Mouse (Mus musculus) spleen, adult 18-20 months (tissue): ENCODE data around the gene Glyr1.

Experiments used
- DNase-seq, 2 experiments: peaks; one replicate each; pipeline ENCODE4 v3.0.0; 2022; ENCODE audit warnings: mixed read lengths in 2 of 2

Glyr1 gene

DNA sequence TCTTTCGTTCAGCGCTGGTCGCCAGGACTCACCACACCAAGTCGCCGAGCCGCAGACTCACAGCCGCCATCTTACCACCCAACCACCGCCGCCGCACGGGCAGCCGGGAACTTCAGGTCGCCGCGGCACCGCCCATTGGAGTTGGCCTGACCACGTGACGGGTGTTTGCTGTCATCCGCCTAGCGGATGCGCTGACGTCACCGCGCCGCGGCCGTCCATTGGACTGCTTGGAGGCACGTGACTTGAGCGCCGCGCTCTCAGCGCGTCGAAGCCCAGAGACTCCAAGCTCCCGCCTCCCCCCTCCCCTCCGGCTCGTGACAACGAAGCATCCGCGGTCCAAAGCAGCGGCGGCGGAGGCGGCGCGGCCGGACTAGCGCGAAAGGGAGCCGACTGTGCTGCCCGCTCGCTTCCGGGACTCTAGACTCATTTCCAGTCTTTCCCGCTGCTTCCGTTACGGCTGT, at the start of gene Glyr1, which contains the start of gene Ubn1:
Glyr1 (minus strand) TSS at position 90 of the 461 bp plus-strand sequence.
Ubn1 (plus strand) TSS at position 284 of the 461 bp plus-strand sequence.
- DNase-seq: peak; percentile 97 to 99

- DNase-seq: no peak
Observed at GRCm38 (mm10) chr16:5096504-5096903, 46.8 kb upstream of the Glyr1 start.

GRCm38 (mm10) chr16:5093285-5093684, 43.6 kb upstream of the Glyr1 start:
- DNase-seq: no peak

GRCm38 (mm10) chr16:5089021-5089420, 39.4 kb upstream of the Glyr1 start:
- no peak for DNase-seq

- no peak for DNase-seq
Observed at GRCm38 (mm10) chr16:5086179-5086578, 36.5 kb upstream of the Glyr1 start.

- no peak for DNase-seq
Observed at GRCm38 (mm10) chr16:5085196-5085595, 35.5 kb upstream of the Glyr1 start.

GRCm38 (mm10) chr16:5074341-5074740, 24.7 kb upstream of the Glyr1 start:
- DNase-seq: no peak

DNA sequence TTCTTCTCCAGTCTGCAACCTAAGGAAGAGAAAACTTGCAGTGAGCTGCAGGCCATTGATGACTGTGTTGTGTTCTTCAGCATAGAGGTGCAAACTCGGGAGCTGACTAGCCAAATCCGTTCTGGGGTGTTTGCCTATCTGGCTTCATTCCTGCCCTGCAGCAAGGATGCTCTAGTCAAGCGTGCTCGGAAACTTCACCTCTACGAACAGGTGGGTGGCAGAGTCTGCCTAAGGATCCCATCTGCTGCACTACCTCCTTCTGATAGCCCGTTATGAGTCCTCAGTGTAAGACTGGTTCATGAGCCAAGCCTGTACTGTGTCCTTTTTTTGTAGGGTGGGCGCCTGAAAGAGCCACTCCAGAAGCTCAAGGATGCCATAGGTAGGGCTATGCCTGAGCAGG, 22.3 kb upstream of the Glyr1 start:
- DNase-seq: no peak

GRCm38 (mm10) chr16:5070321-5070720, 20.7 kb upstream of the Glyr1 start:
- DNase-seq: no peak

- no peak for DNase-seq
Observed at GRCm38 (mm10) chr16:5063472-5063871, 13.8 kb upstream of the Glyr1 start.

DNA sequence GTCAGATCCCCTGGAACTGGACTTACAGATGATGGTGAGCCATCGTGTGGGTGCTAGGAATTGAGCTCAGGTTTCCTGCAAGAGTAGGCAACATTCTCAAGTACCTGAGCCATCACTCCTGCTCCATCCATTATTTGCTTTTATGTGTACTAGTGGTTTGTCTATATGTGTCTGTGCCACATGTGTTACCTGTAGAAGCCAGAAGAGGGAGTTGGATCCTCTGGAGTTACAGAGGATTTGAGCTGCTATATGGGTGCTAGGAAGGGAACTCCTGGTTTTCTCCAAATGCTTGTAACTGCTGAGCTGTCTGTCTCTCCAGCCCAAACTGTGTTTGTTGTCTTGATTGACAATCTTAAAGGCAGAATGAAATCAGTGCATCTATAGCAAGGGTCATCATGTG, 8.5 kb upstream of the Glyr1 start:
- no peak for DNase-seq

- peak; percentile 63 to 74 for DNase-seq
Observed at GRCm38 (mm10) chr16:5050251-5051110, 818 bp upstream of the Glyr1 start.

DNA sequence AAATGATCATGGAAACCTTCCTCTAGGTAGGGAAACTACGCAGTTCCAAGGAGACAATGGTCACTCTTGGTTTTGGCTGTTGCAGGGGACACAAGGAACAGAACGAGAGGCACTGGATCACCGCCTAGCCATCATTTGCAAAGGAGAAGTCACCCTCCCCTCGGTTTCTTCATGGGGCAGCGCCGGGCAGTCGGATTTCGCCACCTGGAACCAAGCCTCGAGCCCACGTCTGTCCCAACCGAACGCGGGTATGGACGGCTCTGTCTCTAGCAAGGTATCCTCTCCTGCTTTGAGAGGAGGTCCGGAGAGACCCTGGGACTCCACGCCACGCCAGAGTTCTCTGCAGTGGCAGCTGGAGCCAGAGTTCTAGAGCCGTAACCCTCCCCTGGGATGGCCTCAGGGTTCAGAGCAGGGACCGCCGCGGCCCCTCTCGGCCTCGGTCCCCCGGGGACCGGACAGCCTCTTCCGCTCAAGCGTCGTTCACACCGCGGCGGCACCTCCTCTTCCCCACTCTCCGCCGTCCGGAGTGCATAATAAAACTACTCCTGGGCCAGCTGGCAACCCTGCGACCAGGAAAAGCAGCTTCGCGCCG, 385 bp downstream of the Glyr1 start:
- no peak for DNase-seq

DNA sequence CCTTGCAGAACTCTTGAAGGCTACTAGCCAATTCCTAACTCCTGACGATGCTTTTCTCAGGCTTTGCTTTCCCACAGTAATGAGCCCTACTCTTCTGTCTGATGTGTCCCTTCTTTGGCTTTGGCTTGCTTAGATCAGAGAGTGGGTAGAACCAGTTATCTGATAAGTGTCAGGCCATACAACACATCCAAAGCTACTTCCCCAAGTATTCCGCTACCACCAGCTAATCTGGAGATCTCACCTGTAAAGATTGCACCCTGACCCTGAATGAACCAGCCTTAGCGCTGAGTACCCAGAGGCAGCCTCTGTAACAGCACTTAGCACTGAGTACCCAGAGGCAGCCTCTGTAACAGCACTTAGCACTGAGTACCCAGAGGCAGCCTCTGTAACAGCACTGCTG, 4.3 kb downstream of the Glyr1 start:
- DNase-seq: no peak

GRCm38 (mm10) chr16:5036649-5037234, 12.9 kb downstream of the Glyr1 start:
- no peak for DNase-seq

DNA sequence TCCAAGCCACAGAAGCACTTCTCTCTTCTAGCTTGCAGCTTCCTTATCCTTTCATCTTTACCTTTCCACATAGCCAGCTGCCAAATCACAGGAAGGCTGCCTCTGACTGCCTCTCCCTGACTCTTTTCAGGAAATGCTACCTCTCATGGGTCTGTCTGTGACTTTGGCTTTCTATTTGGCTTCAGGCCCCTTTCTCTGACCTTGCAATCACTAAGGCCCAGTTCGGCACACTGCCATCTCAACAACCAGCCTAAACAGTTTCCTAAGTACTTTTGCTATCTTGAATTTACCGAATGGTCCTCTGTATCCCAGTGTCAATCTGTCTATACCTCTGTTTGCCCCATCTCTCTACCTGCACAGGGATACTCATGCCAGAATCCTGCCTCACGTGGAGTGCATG, 14.1 kb downstream of the Glyr1 start:
- DNase-seq: no peak

DNA sequence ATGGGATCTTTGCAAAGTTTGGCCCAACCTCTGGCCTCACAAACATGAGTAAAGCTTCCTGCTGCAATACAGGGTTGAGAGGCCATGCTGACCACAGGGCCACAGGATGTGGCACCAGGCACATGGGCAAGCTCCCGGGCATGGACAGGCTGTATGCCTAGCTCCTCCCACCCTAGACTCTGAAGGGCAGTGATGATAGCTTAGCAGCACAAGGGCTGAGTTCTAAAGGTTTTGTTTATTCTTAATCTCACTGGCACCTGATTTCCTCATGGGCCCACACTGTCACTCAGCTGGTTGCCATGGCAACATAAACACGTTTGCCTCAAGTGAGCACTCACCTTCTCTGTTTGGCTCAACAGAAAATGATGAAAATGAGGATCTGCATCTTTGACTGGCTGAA, 19.8 kb downstream of the Glyr1 start:
- DNase-seq: no peak

- no peak for DNase-seq
Observed at GRCm38 (mm10) chr16:5024021-5024420, 25.6 kb downstream of the Glyr1 start.

DNA sequence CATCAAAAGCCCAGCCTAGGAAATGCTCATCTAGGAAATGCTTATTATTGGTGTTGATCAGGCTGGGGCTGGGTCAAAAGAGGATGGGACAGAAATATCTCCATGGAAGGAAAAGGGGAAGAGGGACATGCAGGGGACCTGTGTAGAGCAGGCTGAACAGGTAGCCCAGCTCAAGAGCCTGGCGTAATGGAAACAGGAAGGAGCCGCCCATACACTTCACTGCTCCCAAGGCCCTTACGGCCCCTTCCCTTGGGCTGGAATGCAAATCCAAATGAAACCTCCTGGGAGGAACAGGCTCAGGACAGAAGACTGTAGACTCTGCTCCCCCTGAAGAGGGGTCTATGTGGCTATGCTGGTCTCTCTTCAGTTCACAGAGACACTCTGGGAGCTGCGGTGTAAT, 35.1 kb downstream of the Glyr1 start:
- DNase-seq: no peak

GRCm38 (mm10) chr16:5013054-5013838, 36.4 kb downstream of the Glyr1 start, which contains the start of gene Rogdi:
TSS of gene Rogdi (minus strand) at chr16:5013553.
- peak; percentile 93 for DNase-seq

- peak in 1 of 2 experiments; percentile 15 for DNase-seq
Observed at GRCm38 (mm10) chr16:5012036-5013005, 37.3 kb downstream of the Glyr1 start.

DNA sequence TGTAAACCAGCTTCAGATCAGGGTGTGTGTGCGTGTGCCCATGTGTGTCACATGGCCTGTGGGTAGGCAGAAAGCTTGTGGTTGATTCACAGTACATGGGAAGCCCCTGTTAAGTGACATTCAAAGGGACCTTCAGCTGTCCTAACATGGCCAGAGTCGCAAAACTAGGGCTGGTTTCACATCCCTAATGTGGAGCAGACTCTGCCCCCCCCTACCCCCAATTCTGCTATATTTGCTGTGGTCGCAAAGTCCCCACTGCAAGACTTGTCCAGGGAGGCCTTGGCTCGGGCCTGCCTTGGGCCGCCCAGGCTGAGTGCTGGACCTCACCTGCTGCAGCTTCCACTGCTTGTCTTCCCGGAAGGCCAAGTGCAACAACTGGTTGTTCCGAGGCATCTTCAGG, 38.4 kb downstream of the Glyr1 start:
- peak; percentile 33 to 37 for DNase-seq
